Mouse (Mus musculus) thymus, adult 2 months (tissue): ENCODE results near the gene Psmg4.

ENCODE experiments used
- CTCF ChIP-seq: fragments of 200-500 bp; IDR thresholded peaks from 2 replicates; pipeline ENCODE4 v1.5.1; 2012; ENCODE audit warnings: mild to moderate bottlenecking, control low read depth, low read length, moderate library complexity, borderline replicate concordance; ENCODE audit not compliant: control insufficient read depth, poor library complexity, insufficient read depth; ENCODE audit errors: extremely low read depth
- POLR2A ChIP-seq: fragments of 200-500 bp; IDR thresholded peaks from 2 replicates; pipeline ENCODE4 v1.6.1; 2012; ENCODE audit warnings: mild to moderate bottlenecking, low read length, control low read depth, moderate library complexity; ENCODE audit not compliant: control insufficient read depth, poor library complexity, insufficient read depth; ENCODE audit errors: extremely low read depth

DNA sequence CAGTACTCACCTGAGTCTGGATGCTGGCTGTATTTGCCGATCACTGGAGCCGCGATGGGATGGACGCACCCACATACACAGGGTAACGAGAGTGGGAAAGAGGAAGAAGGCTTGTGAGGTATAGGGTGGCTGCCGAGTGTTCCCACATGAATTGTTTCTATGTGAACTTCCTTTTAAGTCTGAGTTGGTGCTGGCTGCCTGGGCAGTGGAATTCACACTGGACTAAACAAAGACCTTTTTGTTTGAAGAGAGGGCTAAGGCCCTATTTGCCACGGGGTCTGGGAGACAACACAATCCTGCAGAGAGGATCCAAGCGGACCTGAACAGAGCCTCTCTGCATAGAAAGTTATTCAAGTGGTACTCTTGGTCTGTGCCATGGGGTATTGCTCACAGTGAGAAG lies 30.6 kb downstream of the Psmg4 start:
- no peak for TF ChIP-seq CTCF
- no peak for TF ChIP-seq POLR2A
